Mouse (Mus musculus): ENCODE measurements around the gene Crybb1.

DNA sequence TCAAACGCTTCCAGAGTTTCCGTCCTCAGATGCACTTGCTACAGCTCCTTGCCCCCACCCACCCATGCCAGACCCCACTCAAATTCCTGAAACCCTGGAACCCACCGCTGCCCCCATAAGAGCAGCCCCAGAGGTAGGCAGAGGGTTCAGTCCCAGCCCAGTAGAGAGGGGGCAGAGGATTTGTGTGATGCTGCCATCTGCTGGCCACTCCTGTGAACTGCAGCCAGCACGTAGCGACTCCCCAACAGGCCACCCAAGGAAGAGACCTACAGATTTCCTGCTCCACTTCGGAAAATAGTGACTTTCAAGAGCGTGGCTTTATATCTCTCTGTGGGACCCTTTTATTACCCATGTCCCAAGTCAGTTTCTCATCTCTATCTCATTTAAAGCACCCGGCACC, 45.5 kb upstream of the Crybb1 start:
- peak; percentile 99 for TF ChIP-seq CTCF (IDR thresholded peaks at IDR 0.05; ENCODE audit: control insufficient read depth, insufficient read depth, insufficient replicate concordance, low read depth, low read length)
- TF ChIP-seq POLR2A (IDR thresholded peaks at IDR 0.05; ENCODE audit: control insufficient read depth, low read depth, low read length) = no peak

Data from testis, adult 2 months (tissue).